Mouse (Mus musculus) c-Kit-negative CD71-positive TER-119-positive erythroid progenitor cells, embryonic 14.5 days (primary cell): ENCODE results near the gene Slfn1.
"Not testable (repeated sequence)": the region's sequence is repeated elsewhere in the genome, so short reads cannot be mapped to it uniquely, and the experiment has no call there.

ENCODE experiments used
- DNase-seq: peaks from one replicate; pipeline ENCODE4 v3.0.0-alpha.2; 2013; ENCODE audit warnings: low read depth, low spot score

Slfn1 gene

DNA sequence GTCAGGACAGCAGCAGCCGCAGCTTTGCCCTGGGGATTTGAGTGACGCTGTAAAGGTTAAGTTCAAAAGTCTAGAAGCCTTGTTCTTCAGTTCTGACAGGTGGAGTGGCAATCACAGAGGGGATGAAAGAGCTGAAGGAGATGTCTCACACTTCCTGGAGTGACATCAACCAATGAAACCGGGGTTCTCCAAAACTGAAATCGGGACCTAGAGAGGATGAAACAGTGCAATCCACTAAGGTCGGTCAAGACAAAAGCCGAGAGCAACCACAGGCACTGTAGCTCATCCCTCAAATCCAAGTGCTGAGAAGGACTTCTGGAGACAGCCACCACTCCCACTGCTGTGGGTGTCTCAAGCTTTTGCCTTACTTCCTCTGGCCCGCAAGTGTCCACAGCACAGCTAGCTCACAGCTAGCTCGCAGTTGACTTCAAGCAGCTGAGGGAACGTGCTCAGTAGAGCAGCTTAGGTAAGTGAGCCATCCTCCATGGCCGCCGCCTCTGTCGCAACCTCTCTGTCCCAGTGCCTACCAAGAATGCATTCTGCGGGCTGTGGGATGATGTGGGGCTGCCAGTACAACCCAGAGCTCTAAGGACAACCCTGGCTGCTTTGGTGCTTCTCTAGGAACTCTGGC, at the start of gene Slfn1:
TSS of gene Slfn1 (plus strand) at position 253 of the 631 bp plus-strand sequence.
- DNase-seq: no peak

GRCm38 (mm10) chr11:83067982-83068694, 48.5 kb upstream of the Slfn1 start:
- DNase-seq: no peak

DNA sequence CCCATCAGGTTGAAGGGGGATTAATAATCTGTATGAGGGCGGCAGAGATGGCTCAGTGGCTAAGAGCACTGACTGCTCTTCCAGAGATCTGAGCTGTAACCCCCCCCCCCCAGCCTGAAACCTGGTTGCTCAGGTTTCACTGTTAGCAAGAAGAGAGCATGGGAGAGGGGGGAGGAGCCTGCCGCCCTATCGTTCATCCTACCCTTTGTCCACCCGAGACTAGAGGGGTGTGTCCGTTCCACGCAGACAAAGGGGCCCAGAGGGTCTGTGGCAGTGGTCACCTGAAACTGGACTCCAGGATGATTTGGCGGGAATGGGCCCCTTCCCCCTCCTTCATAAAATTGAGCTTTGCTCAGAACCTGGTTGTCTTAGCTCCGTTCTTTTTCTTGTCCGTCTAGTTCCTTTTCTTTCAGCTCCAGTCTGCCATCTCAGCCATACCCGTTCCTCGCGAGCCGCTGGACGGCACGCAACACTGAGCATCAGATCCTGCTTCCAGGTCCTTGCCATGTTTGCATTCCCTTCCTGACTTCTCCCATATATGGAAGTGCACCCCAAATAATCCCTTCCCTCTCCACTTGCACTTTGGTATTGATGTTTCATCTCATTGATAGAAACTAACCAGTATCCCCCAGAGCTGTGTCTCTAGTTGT, 46.2 kb upstream of the Slfn1 start:
- DNase-seq: no peak

GRCm38 (mm10) chr11:83077714-83078422, 38.8 kb upstream of the Slfn1 start:
- no peak for DNase-seq

- DNase-seq: no peak
Measured at GRCm38 (mm10) chr11:83078423-83079140, 38.1 kb upstream of the Slfn1 start.

GRCm38 (mm10) chr11:83079487-83080199, 37.0 kb upstream of the Slfn1 start:
- no peak for DNase-seq

GRCm38 (mm10) chr11:83082741-83083473, 33.7 kb upstream of the Slfn1 start:
- DNase-seq: no peak

GRCm38 (mm10) chr11:83084161-83084560, 32.5 kb upstream of the Slfn1 start:
- DNase-seq: no peak

DNA sequence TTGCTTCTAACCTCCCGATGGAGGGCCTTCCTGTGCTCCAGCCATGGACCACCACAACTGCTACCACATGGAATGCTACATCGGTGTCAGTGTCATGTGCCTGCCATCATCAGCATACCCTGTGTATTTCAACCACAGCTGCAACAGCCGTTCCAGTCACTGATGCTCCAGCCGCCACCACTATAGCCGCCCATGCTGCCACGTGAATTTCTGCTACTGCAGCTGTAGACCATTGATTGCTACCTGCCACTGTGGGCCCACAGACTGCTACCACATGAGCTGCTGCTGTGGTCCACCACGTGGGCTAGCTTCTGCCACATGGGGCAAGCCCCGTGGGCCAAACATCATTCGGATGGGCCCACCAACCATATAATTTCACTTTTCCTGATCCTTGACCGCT, 31.9 kb upstream of the Slfn1 start:
- DNase-seq: no peak

DNA sequence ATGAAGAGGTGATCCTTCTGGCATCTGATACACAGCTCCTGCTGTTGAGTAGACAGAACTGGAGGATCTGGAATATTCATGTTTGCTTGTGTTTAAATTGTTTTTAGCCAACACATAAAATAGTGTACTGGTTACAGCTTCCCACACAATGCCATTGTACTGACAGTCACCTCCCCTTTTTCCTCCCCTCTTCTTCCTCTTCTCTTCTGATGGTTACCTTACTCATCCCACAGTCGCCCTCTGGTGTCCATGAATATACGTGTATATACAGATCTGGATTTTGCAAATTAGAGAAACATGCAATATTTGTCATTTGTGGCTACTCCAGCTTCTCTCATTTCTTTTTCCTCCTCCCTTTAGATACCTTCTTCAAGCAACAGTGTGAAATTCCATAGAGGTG, 1.5 kb upstream of the Slfn1 start:
- DNase-seq: no peak

DNA sequence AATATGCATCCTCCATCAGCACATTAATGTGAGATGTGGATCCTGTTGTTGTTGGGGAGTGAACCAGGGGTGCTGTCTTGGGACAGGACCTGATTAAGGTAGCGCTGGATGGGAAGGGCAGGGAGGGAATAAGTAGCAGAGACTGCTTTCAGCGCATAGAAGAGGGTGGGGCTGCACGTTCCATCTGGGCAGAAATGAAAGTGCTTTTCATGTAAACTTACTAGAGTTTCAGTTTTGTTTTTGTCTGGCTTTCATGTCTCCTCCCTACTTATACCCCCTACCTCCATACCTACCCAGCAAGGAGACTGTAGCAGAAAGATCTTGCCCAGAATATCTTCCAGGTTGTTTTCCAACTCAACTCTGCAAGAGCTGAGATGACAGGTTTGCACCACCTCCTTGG, 1.4 kb downstream of the Slfn1 start:
- DNase-seq: no peak

DNA sequence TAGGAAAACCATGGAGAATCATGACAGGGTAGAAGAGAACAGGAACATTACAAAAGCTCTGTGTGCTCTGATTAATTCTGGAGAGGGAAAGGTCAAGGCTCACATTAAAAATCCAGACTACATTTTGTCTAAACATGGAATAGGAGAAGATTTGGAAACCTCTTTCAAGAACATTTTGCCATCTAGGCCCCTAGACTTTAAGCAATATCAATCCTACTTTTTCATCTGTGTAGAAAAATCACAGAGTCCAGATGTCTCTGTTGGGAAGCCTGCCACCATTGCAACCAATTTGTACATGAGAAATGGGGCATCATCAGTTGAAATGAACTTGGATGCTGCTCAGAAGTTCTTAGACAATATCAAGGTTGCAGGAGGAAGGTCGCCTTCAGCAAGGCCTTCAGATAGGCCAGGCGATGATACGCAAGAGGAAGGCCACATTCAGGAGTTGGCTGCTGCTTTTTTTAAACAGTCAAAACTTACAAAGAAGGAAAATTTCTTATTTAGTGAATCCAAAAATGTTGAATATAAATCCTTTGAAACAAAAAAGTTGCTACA, 4.6 kb downstream of the Slfn1 start:
- no peak for DNase-seq

GRCm38 (mm10) chr11:83123198-83123597, 6.5 kb downstream of the Slfn1 start:
- no peak for DNase-seq

DNA sequence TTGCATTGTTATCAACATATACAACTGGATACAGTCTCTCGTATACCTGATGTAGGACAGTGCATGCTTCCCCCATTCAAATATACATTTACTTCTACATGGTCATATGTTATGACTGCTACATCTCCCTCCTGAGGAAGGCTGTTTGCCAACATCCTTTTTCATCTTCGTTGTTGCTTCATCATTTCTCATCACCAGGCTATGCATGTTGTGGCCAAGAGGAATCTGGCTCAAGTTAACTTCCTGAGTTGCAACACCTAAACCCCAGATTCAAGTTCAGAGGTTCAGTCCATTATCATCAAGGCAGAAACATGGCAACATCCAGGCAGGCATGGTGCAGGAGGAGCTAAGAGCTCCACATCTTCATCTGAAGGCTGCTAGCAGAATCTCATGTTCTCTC, 8.3 kb downstream of the Slfn1 start:
- no peak for DNase-seq

GRCm38 (mm10) chr11:83125633-83126032, 9.0 kb downstream of the Slfn1 start:
- not testable (repeated sequence) for DNase-seq

GRCm38 (mm10) chr11:83137253-83137652, 20.6 kb downstream of the Slfn1 start:
- DNase-seq: not testable (repeated sequence)

DNA sequence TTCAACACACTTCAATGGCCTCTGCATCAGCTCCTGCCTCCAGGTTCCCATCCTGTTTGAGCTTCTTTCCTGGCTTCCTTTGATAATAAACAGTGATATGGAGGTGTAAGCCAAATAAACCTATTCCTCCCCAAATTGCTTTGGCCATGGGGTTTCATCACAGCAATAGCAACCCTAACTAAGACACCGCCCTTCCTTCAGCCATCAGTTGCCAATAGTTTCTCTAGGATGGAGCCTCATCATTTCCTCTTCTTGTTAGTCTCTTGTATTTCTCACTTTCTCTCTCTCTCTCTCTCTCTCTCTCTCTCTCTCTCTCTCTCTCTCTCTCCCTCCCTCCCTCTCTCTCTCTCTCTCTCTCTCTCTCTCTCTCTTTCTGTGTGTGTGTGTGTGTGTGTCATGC, 32.3 kb downstream of the Slfn1 start:
- DNase-seq: not testable (repeated sequence)
